Mouse (Mus musculus) intestine, embryonic 14.5 days (tissue): Measurements from ENCODE around the gene Ryr3. TPM values are rescaled to one million over a fixed set of nuclear protein-coding genes. Genes with fewer than 3 reads are reported as not detected.
A peak's percentile ranks its signal among the peaks of the same experiment; 100 is the strongest.
"Not testable (repeated sequence)": the region's sequence is repeated elsewhere in the genome, so short reads cannot be mapped to it uniquely, and the experiment has no call there.

ENCODE experiments used
- ATAC-seq: fragments of 200-750 bp; cut with Nextera tagmentation; replicated peaks from 2 replicates; pipeline ENCODE4 v1.8.0; 2017; ENCODE audit warnings: low read depth, moderate number of reproducible peaks, moderate TSS enrichment, moderate library complexity; ENCODE audit not compliant: low FRiP score, low TSS enrichment
- DNase-seq: peaks from one replicate; pipeline ENCODE4 v3.0.0-alpha.2; 2018; ENCODE audit warnings: low spot score
- H3K27ac ChIP-seq: fragments of 300-500 bp; sonication (generic); 2 replicates; pipeline ENCODE4 v1.5.1; 2014; ENCODE audit warnings: low read depth, mild to moderate bottlenecking, control low read depth
- H3K27me3 ChIP-seq: fragments of 300-500 bp; sonication (generic); replicated peaks from 2 replicates; pipeline ENCODE4 v1.6.1; 2014; ENCODE audit warnings: low read length, control low read depth; ENCODE audit not compliant: control insufficient read depth, insufficient read depth
- H3K36me3 ChIP-seq: fragments of 300-500 bp; sonication (generic); 2 replicates; pipeline ENCODE4 v1.6.1; 2014; ENCODE audit warnings: low read length, control low read depth; ENCODE audit not compliant: control insufficient read depth, insufficient read depth
- H3K4me1 ChIP-seq: fragments of 300-500 bp; sonication (generic); replicated peaks from 2 replicates; pipeline ENCODE4 v1.6.1; 2014; ENCODE audit warnings: low read length, control low read depth, mixed read lengths; ENCODE audit not compliant: control insufficient read depth, insufficient read depth
- H3K4me2 ChIP-seq: fragments of 300-500 bp; sonication (generic); 2 replicates; pipeline ENCODE4 v1.6.1; 2014; ENCODE audit warnings: low read length
- H3K4me3 ChIP-seq: fragments of 300-500 bp; sonication (generic); 2 replicates; pipeline ENCODE4 v1.5.1; 2014; ENCODE audit warnings: low read depth, low read length, control low read depth, mixed read lengths
- H3K9ac ChIP-seq: fragments of 300-500 bp; sonication (generic); 2 replicates; pipeline ENCODE4 v1.6.1; 2014; ENCODE audit warnings: mild to moderate bottlenecking, low read length
- H3K9me3 ChIP-seq: fragments of 300-500 bp; sonication (generic); 2 replicates; pipeline ENCODE4 v1.6.1; 2016; ENCODE audit warnings: low read length, control low read depth; ENCODE audit not compliant: control insufficient read depth
- WGBS: fragments of 180-500 bp; shearing (Covaris S2); extraction: QIAGEN DNeasy Blood & Tissue Kit; methylation state at CpG from one replicate; pipeline ENCODE4 v1.1.7; 2014; 5-methylcytosine and 5-hydroxymethylcytosine counted together
- polyA plus RNA-seq: library from polyadenylated mRNA; unstranded; fragments of >200 nt; fragmentation: Nextera tagmentation; extraction: Ambion mirVana; gene quantifications from 2 replicates; pipeline ENCODE4 v1.2.1, GENCODE M21; 2014

Ryr3 gene
- polyA plus RNA-seq, 1 experiment from 2014 or later = 3.1 TPM

- not testable (repeated sequence) for H3K36me3 ChIP-seq, ATAC-seq, H3K4me1 ChIP-seq, DNase-seq, H3K9ac ChIP-seq, H3K27me3 ChIP-seq, H3K9me3 ChIP-seq, H3K27ac ChIP-seq, H3K4me2 ChIP-seq, H3K4me3 ChIP-seq
- WGBS = 94% methylated on average over 1 of the region's 1 CpGs
These were observed 125.6 kb downstream of the Ryr3 start for GRCm38 (mm10) chr2:113091316-113091715.

GRCm38 (mm10) chr2:113076396-113076795 is 140.5 kb downstream of the Ryr3 start:
- ATAC-seq = no peak

GRCm38 (mm10) chr2:113059367-113059766 is 157.5 kb downstream of the Ryr3 start:
- 79% methylated on average over 5 of the region's 5 CpGs for WGBS
- Histone ChIP-seq H3K9me3 (no peaks in the 10 kb centered on the region), H3K27me3 (no peaks in the 10 kb centered on the region), H3K9ac (no peak overlapping the region), H3K36me3 (no peaks in the 10 kb centered on the region), H3K4me1 (no peaks in the 10 kb centered on the region), H3K4me2 (no peak overlapping the region), H3K27ac (no peak overlapping the region), H3K4me3 (no peak overlapping the region)
- ATAC-seq (no peak), DNase-seq (no peak)

More at GRCm38 (mm10) chr2:113076396-113076795, 140.5 kb downstream of the Ryr3 start:
- no peaks in the 10 kb centered on the region for H3K27me3 ChIP-seq
- 86% methylated on average over 4 of the region's 4 CpGs for WGBS
- no peak overlapping the region for H3K9ac ChIP-seq
- no peak overlapping the region for H3K4me2 ChIP-seq
- no peaks in the 10 kb centered on the region for H3K4me1 ChIP-seq
- H3K9me3 ChIP-seq = no peaks in the 10 kb centered on the region
- no peak overlapping the region for H3K27ac ChIP-seq
- H3K36me3 ChIP-seq = no peaks in the 10 kb centered on the region
- H3K4me3 ChIP-seq = no peak overlapping the region
- DNase-seq = no peak

GRCm38 (mm10) chr2:113058914-113059313 is 158.0 kb downstream of the Ryr3 start:
- no peaks in the 10 kb centered on the region for H3K4me1 ChIP-seq
- no peak overlapping the region for H3K27ac ChIP-seq
- no peak for DNase-seq
- no peak overlapping the region for H3K4me2 ChIP-seq
- WGBS = 64% methylated on average over 5 of the region's 5 CpGs
- no peak for ATAC-seq
- no peaks in the 10 kb centered on the region for H3K27me3 ChIP-seq
- no peak overlapping the region for H3K9ac ChIP-seq
- no peaks in the 10 kb centered on the region for H3K36me3 ChIP-seq
- H3K4me3 ChIP-seq = no peak overlapping the region
- H3K9me3 ChIP-seq = no peaks in the 10 kb centered on the region

- WGBS = 52% methylated on average over 3 of the region's 3 CpGs
- no peak overlapping the region for H3K4me2 ChIP-seq
- H3K4me1 ChIP-seq = no peaks in the 10 kb centered on the region
- H3K27ac ChIP-seq = no peak overlapping the region
- no peaks in the 10 kb centered on the region for H3K27me3 ChIP-seq
- DNase-seq (no peak), ATAC-seq (no peak)
- no peak overlapping the region for H3K9ac ChIP-seq
- no peaks in the 10 kb centered on the region for H3K9me3 ChIP-seq
- no peak overlapping the region for H3K4me3 ChIP-seq
- H3K36me3 ChIP-seq = no peaks in the 10 kb centered on the region
These were observed 158.8 kb downstream of the Ryr3 start for GRCm38 (mm10) chr2:113058116-113058515.

GRCm38 (mm10) chr2:113055591-113055990 is 161.3 kb downstream of the Ryr3 start:
- DNase-seq = no peak

GRCm38 (mm10) chr2:113049831-113050230 is 167.1 kb downstream of the Ryr3 start:
- H3K4me1 ChIP-seq = no peaks in the 10 kb centered on the region
- H3K4me2 ChIP-seq = no peak overlapping the region
- H3K27ac ChIP-seq = no peak overlapping the region
- no peak overlapping the region for H3K9ac ChIP-seq
- H3K9me3 ChIP-seq = no peaks in the 10 kb centered on the region
- H3K4me3 ChIP-seq = no peak overlapping the region
- WGBS = 51% methylated on average over 1 of the region's 1 CpGs
- H3K27me3 ChIP-seq = no peaks in the 10 kb centered on the region
- DNase-seq (no peak), ATAC-seq (peak; percentile 58; the same call in 1 of the 2 replicates)
- no peaks in the 10 kb centered on the region for H3K36me3 ChIP-seq

More at GRCm38 (mm10) chr2:113055591-113055990, 161.3 kb downstream of the Ryr3 start:
- Histone ChIP-seq H3K4me2 (no peak overlapping the region), H3K36me3 (no peaks in the 10 kb centered on the region), H3K9me3 (no peaks in the 10 kb centered on the region), H3K4me1 (no peaks in the 10 kb centered on the region), H3K27ac (no peak overlapping the region), H3K4me3 (no peak overlapping the region), H3K27me3 (no peaks in the 10 kb centered on the region), H3K9ac (no peak overlapping the region)
- 70% methylated on average over 2 of the region's 2 CpGs for WGBS
- no peak for ATAC-seq

GRCm38 (mm10) chr2:113036550-113036949 is 180.3 kb downstream of the Ryr3 start:
- Histone ChIP-seq H3K27me3 (no peaks in the 10 kb centered on the region), H3K27ac (no peak overlapping the region), H3K4me2 (no peak overlapping the region), H3K36me3 (no peaks in the 10 kb centered on the region), H3K9ac (no peak overlapping the region), H3K4me1 (no peaks in the 10 kb centered on the region), H3K9me3 (no peaks in the 10 kb centered on the region), H3K4me3 (no peak overlapping the region)
- DNase-seq (no peak), ATAC-seq (no peak)
- WGBS = 85% methylated on average over 2 of the region's 2 CpGs

GRCm38 (mm10) chr2:113030689-113031088 is 186.2 kb downstream of the Ryr3 start:
- H3K9ac ChIP-seq = no peak overlapping the region
- ATAC-seq (no peak), DNase-seq (no peak)
- no peak overlapping the region for H3K27ac ChIP-seq
- no peaks in the 10 kb centered on the region for H3K36me3 ChIP-seq
- H3K27me3 ChIP-seq = no peaks in the 10 kb centered on the region
- H3K4me2 ChIP-seq = no peak overlapping the region
- H3K9me3 ChIP-seq = no peaks in the 10 kb centered on the region
- 91% methylated on average over 5 of the region's 5 CpGs for WGBS
- no peaks in the 10 kb centered on the region for H3K4me1 ChIP-seq
- H3K4me3 ChIP-seq = no peak overlapping the region
